In genomic region chr10:14483257-14483656, GRCm38 (mm10) we compare ENCODE assay signal across 1 mouse cellular context.
A peak's percentile ranks its signal among the peaks of the same experiment; 100 is the strongest.
TF ChIP-seq lines count a peak whose summit lies in the region.

No protein-coding gene starts in this region.

TF ChIP-seq in MEL, 35 proteins besides CTCF, POLR2A, EP300 and RAD21 (continued from another document):
- TF ChIP-seq UBTF (IDR thresholded peaks at IDR 0.05; ENCODE audit: borderline replicate concordance, insufficient read depth, low read depth, low read length) (no peak), SIN3A (IDR thresholded peaks at IDR 0.05; ENCODE audit: low read length) (no peak), GATA1 (IDR thresholded peaks at IDR 0.05; ENCODE audit: low read depth, low read length) (peak; percentile 74), MYC (IDR thresholded peaks at IDR 0.05; ENCODE audit: low read depth, low read length) (no peak), POLR2AphosphoS2 (IDR thresholded peaks at IDR 0.05; ENCODE audit: low read length) (no peak), USF1 (IDR thresholded peaks at IDR 0.05; ENCODE audit: low read depth, low read length) (no peak), ELF1 (IDR thresholded peaks at IDR 0.05; ENCODE audit: low read depth, low read length) (0 out of 2 replicates have a peak, but pooled peaks have one; percentile 11), POLR2AphosphoS5 (IDR thresholded peaks at IDR 0.05; ENCODE audit: borderline replicate concordance, low read depth, low read length) (no peak), MEF2A (IDR thresholded peaks at IDR 0.05; ENCODE audit: extremely low read depth, insufficient replicate concordance, low read depth, low read length, poor library complexity, severe bottlenecking) (no peak)
TF ChIP-seq in MEL: peak in this region for 6.
